Mouse (Mus musculus) cerebellum, adult 2 months (tissue): ENCODE measurements around the gene 3100002H09Rik.

Experiments
- CTCF ChIP-seq: fragments of 200-500 bp; IDR thresholded peaks from 2 replicates; pipeline ENCODE4 v1.5.1; 2011; ENCODE audit warnings: low read depth, mild to moderate bottlenecking, control low read depth, low read length, moderate library complexity, borderline replicate concordance; ENCODE audit not compliant: insufficient read depth
- POLR2A ChIP-seq: fragments of 200-500 bp; IDR thresholded peaks from 2 replicates; pipeline ENCODE4 v1.6.1; 2011; ENCODE audit warnings: low read length, control low read depth, borderline replicate concordance; ENCODE audit not compliant: insufficient read depth

DNA sequence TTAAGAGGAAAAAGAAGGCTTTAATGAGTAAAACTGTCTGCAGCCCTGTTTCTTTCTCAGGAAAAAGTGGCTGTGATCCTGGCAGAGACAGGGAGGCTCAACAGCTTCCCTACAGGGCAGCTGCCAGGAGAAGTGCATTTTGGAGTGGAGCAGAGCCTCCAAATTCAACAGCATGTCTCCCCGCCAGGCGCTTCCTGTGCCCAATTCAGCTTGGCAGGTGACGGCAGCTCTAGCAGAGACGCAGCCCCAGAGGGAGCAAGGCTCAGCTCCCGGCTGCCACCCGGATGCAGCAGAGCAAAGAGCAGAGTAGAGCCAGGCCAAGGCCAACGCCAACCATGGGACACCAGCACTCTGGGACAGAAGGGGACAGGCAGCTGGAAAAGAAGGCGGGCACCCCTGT, 3.4 kb downstream of the 3100002H09Rik start:
- no peak for TF ChIP-seq CTCF
- no peak for TF ChIP-seq POLR2A
